24 mouse cellular contexts compared by ENCODE assay signal in the genomic region with DNA sequence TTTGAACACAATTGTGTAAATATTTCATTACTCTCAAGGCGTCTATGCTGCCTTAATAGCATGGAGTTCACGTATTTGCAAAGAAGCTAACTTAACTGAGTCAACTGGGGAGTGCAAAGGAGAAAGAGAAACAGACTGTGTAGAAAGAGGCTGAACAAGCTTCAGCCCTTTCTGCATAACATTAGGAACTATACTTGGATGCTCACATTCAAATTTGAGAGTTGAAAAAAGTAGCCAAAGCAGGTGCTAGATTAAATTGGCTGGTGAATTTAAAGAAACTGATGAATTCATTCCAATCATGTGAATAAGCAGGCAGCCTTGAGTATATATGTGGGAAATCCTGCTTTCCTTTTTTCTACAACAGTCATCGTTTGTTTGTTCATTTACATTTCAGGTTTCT.
"Had no signal": no experiment of that assay in that cellular context is flagged by ENCODE, and none has a peak within 500 bp of the region (broad histone marks: within the 10 kb centered on the region; RNA-seq: fewer than 3 reads in every experiment).

No protein-coding gene starts in this region.

- DNase-seq: gastrocnemius, postnatal 14 days; gastrocnemius, postnatal 36 days; heart, adult 11 months; heart, adult 2 months; heart, postnatal 14 days; heart, postnatal 36 days; kidney, adult 11 months; kidney, adult 2 months; kidney, adult 9 months; kidney, postnatal 14 days; kidney, postnatal 36 days; layer of hippocampus, adult 9-11 months; liver; liver, embryonic 13.5 days had no signal

- H3K4me3 ChIP-seq: heart, adult 2 months; heart, embryonic 13.5 days; heart, embryonic 15.5 days; hindbrain, embryonic 13.5 days; hindbrain, embryonic 15.5 days; kidney, embryonic 15.5 days; limb, embryonic 10.5 days; limb, embryonic 12.5 days; liver, embryonic 13.5 days; liver, embryonic 15.5 days had no signal

- H3K27ac ChIP-seq: heart, adult 2 months; heart, embryonic 13.5 days; heart, embryonic 15.5 days; hindbrain, embryonic 13.5 days; hindbrain, embryonic 15.5 days; hindbrain, postnatal 0 days; kidney, embryonic 15.5 days; kidney, postnatal 0 days; limb, embryonic 10.5 days; limb, embryonic 12.5 days; liver, embryonic 13.5 days; liver, embryonic 15.5 days had no signal
